Mouse (Mus musculus) CH12.LX (cell line): Measurements from ENCODE around the gene Psmb11. TPM values are rescaled to one million over a fixed set of nuclear protein-coding genes. Genes with fewer than 3 reads are reported as not detected.

ENCODE experiments used
- DNase-seq: peaks from one replicate; pipeline ENCODE4 v3.0.0-alpha.2; 2013; ENCODE audit errors: extremely low read depth
- H3K27ac ChIP-seq: 2 replicates; pipeline ENCODE4 v1.5.1; 2012; ENCODE audit warnings: low read depth, mild to moderate bottlenecking, control low read depth, moderate library complexity; ENCODE audit not compliant: insufficient read depth
- H3K27me3 ChIP-seq: replicated peaks from 2 replicates; pipeline ENCODE3; 2012; ENCODE audit warnings: inconsistent platforms
- H3K36me3 ChIP-seq, 2 experiments: replicated peaks in 1 of 2; 2 replicates each; pipeline versions ENCODE3 to v1.6.1; 2012; ENCODE audit warnings: inconsistent platforms in 1 of 2, low read length in 1 of 2, mild to moderate bottlenecking in 1 of 2, mixed read lengths in 1 of 2, moderate library complexity in 1 of 2; ENCODE audit not compliant: control insufficient read depth in 1 of 2, insufficient read depth in 1 of 2
- H3K4me1 ChIP-seq, 2 experiments: 2 replicates each; pipeline ENCODE4 v1.6.1; 2012; ENCODE audit warnings: inconsistent platforms in 1 of 2, moderate library complexity in 1 of 2; ENCODE audit not compliant: insufficient read depth in 2 of 2, control insufficient read depth in 1 of 2
- H3K4me2 ChIP-seq: 2 replicates; pipeline ENCODE4 v1.6.1; 2012; ENCODE audit warnings: low read depth, mild to moderate bottlenecking, control low read depth; ENCODE audit not compliant: poor library complexity, insufficient read depth, severe bottlenecking
- H3K4me3 ChIP-seq, 3 experiments: fragments of 150-350 bp in 1 of 3; sonication (generic) in 1 of 3; replicated peaks in 1 of 3; 2 replicates each; pipeline versions ENCODE3 to v1.5.1; 2011 to 2012; ENCODE audit warnings: low read depth in 2 of 3, low read length in 2 of 3, mild to moderate bottlenecking in 2 of 3, moderate library complexity in 2 of 3, control low read depth in 1 of 3, improper control_type of control experiment in 1 of 3, inconsistent platforms in 1 of 3, mixed read lengths in 1 of 3; ENCODE audit not compliant: poor library complexity in 1 of 3
- H3K79me2 ChIP-seq: replicated peaks from 2 replicates; pipeline ENCODE4 v1.6.1; 2012; ENCODE audit warnings: mild to moderate bottlenecking, moderate library complexity; ENCODE audit not compliant: control insufficient read depth, poor library complexity, insufficient read depth, severe bottlenecking; ENCODE audit errors: extremely low read depth
- H3K9ac ChIP-seq: 2 replicates; pipeline ENCODE4 v1.6.1; 2012; ENCODE audit warnings: low read depth, mild to moderate bottlenecking, control low read depth, moderate library complexity; ENCODE audit not compliant: insufficient read depth
- H3K9me3 ChIP-seq: replicated peaks from 2 replicates; pipeline ENCODE3; 2012; ENCODE audit warnings: low read length, inconsistent platforms, mixed read lengths
- BHLHE40 ChIP-seq: IDR thresholded peaks from 2 replicates; pipeline ENCODE4 v1.6.1; 2011; ENCODE audit warnings: mild to moderate bottlenecking, low read depth, low read length, improper control_type of control experiment
- CHD1 ChIP-seq: IDR thresholded peaks from 2 replicates; pipeline ENCODE4 v1.6.1; 2012; ENCODE audit warnings: low read depth, low read length, improper control_type of control experiment, inconsistent platforms
- E2F4 ChIP-seq: IDR thresholded peaks from 2 replicates; pipeline ENCODE4 v1.6.1; 2011; ENCODE audit warnings: low read depth, low read length, improper control_type of control experiment; ENCODE audit not compliant: insufficient replicate concordance
- MAFK ChIP-seq: IDR thresholded peaks from 2 replicates; pipeline ENCODE4 v1.6.1; 2011; ENCODE audit warnings: low read length, improper control_type of control experiment; ENCODE audit not compliant: insufficient replicate concordance
- MAX ChIP-seq: IDR thresholded peaks from 2 replicates; pipeline ENCODE4 v1.6.1; 2011; ENCODE audit warnings: low read length, improper control_type of control experiment
- MYC ChIP-seq: IDR thresholded peaks from 2 replicates; pipeline ENCODE4 v1.6.1; 2011; ENCODE audit warnings: low read depth, mild to moderate bottlenecking, improper control_type of control experiment, low read length
- NELFE ChIP-seq: IDR thresholded peaks from 2 replicates; pipeline ENCODE4 v1.6.1; 2011; ENCODE audit warnings: low read depth, low read length, improper control_type of control experiment
- NRF1 ChIP-seq: IDR thresholded peaks from 2 replicates; pipeline ENCODE4 v1.6.1; 2014; ENCODE audit warnings: low read depth, mild to moderate bottlenecking, inconsistent platforms, low read length, improper control_type of control experiment, moderate library complexity
- POLR2A ChIP-seq: IDR thresholded peaks from 2 replicates; pipeline ENCODE4 v1.6.1; 2011; ENCODE audit warnings: low read depth, mild to moderate bottlenecking, improper control_type of control experiment, low read length
- RAD21 ChIP-seq: IDR thresholded peaks from 2 replicates; pipeline ENCODE4 v1.6.1; 2011; ENCODE audit warnings: low read depth, mild to moderate bottlenecking, low read length, improper control_type of control experiment, moderate library complexity
- SIN3A ChIP-seq: IDR thresholded peaks from 2 replicates; pipeline ENCODE4 v1.6.1; 2012; ENCODE audit warnings: low read length, improper control_type of control experiment, inconsistent platforms
- TBP ChIP-seq: conservative IDR thresholded peaks from 2 replicates; pipeline ENCODE4 v1.6.1; 2011; ENCODE audit warnings: low read depth, low read length, improper control_type of control experiment
- TCF12 ChIP-seq: IDR thresholded peaks from 2 replicates; pipeline ENCODE4 v1.6.1; 2014; ENCODE audit warnings: low read depth, mild to moderate bottlenecking, inconsistent platforms, low read length, improper control_type of control experiment
- USF2 ChIP-seq: conservative IDR thresholded peaks from 2 replicates; pipeline ENCODE4 v1.6.1; 2011; ENCODE audit warnings: low read depth, low read length, improper control_type of control experiment
- ZKSCAN1 ChIP-seq: IDR thresholded peaks from 2 replicates; pipeline ENCODE4 v1.6.1; 2012; ENCODE audit warnings: low read depth, inconsistent platforms, low read length, improper control_type of control experiment, borderline replicate concordance
- dilution Hi-C: fragments of 300-500 bp; cut with MboI; formaldehyde crosslinking; loops from 2 replicates; pipeline ENCODE4 v1.14.3; 2020; ENCODE audit warnings: low sequenced_read_pairs; ENCODE audit not compliant: extremely low pct_unique_long_range_greater_than_20kb, extremely low pct_ligation_motif_present
- in situ Hi-C: fragments of 300-500 bp; cut with MboI; formaldehyde crosslinking; loops from 3 replicates; pipeline ENCODE4 v1.14.3; 2019; ENCODE audit warnings: low sequenced_read_pairs, low pct_ligation_motif_present, low pct_unique_long_range_greater_than_20kb, mixed read lengths
- polyA plus RNA-seq: library from polyadenylated mRNA; unstranded; fragments of >175 nt; gene quantifications from 2 replicates; pipeline ENCODE4 v1.2.1, GENCODE M21; 2012; ENCODE audit warnings: low read depth; ENCODE audit not compliant: insufficient read length
- total RNA-seq, 2 experiments: library from RNA; depleted of rRNA; stranded (reverse); fragments of 300-350 nt in 1 of 2; fragments of >200 nt in 1 of 2; gene quantifications; 2 replicates each; pipeline ENCODE4 v1.2.3; 2012 to 2014

Psmb11 gene
- total and polyA plus RNA-seq, 3 experiments: not detected

DNA sequence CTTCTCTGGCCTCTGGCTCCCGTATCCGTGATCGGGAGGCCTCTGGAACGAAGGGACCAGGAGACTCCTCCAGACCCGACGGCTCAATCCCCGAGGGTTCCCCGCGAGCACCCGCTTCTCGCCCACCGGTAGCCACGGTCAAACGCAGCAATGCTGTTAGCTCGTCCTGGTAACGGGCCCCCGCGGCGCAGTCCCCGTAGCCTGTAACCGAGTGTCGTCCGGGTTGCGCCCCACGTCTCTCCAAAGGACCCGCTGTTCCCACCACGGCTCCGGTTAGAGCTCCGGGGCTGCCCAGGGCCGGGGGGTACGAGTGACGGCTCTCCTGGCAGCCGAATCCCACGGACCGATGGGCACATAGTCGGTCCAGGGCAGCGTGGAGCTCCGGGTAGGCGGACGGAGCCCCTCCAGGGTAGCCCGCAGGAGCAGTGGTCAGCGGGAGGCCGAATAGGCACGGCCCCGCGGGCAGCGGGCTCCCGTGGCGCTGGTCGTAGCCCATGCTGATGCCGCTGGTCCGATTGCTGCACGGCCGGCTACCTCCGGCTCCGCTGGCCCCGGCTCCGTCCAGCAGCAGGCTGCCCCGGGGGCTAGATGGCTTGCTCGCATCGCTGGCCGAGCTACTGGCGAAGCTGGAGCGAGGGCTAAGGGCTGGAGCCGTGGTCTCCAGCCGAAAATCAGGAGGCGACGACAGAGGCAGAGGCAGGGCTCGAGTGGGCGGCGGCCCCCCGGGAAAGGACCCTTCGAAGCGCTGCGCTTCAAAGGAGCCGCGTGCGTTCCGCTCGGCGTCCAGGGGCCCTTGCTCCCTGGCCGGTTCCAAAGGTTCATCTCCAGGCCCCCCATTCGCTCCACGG lies 44.8 kb upstream of the Psmb11 start:
- in situ Hi-C loops (loop anchor here (10.0 kb wide), 1 partner anchor 58 kb away; no protein-coding TSS in a partner anchor), dilution Hi-C loops (no loop called here)

DNA sequence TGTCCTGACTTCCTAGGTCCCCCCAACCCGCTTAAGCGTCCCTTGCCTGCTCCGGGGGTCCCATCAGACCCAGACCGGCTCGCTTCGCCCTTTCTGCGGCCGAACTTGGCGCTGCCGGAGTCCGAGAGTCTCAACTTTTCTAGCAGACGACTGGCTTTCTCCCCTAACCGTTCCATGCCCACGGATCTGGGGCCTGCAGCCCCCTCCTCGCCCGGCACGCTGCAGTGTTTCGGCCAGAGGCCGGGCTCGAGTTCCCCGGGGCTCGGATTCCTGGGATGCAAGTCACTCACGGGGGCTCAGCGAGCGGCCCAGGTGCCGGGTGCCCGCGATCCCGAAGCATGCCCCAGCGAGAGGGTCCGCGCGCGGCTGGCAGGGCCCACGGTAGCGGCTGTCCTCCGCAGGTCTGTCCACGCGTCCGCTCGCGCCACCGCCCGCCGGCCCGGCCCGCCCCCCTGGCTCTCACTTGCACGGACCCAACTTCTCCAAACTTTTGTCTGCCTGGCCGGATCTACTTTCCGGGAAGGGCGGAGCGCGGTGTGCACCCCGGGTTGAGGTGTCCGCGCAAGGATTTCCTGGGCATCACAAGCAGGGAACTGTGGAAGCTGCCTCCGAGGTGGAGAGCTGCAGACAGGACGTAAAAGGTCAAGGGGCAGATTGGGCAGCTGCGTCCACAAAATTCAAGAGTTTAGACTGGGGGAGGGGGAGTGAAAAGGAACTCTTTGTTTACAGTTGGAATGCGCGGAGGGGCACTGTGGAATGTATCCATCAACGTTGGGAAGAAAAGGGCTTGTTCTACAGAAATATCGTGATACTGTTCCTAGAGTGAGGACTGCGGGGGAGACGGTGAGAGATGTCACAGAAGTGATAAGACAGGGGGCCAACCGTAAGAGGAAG lies 43.9 kb upstream of the Psmb11 start, which contains the start of gene Ajuba:
Gene Ajuba (minus strand): TSS at position 470 of the 894 bp plus-strand sequence.
- DNase-seq: no peak

More for the DNA sequence above, 44.8 kb upstream of the Psmb11 start:
- H3K79me2 ChIP-seq: no peaks in the 10 kb centered on the region
- peaks cover 26% of the 10 kb centered on the region for H3K9me3 ChIP-seq
- peaks cover 3% of the 10 kb centered on the region for H3K27me3 ChIP-seq
- no peak overlapping the region for H3K4me3 ChIP-seq
- no peak overlapping the region for H3K27ac ChIP-seq
- no peak for DNase-seq
- H3K4me1 ChIP-seq: peaks cover 0 to 17% of the 10 kb centered on the region in 2 experiments; a peak in 1 of 4 replicates
- no peaks in the 10 kb centered on the region for H3K36me3 ChIP-seq
- H3K4me2 ChIP-seq: no peak overlapping the region
- no peak overlapping the region for H3K9ac ChIP-seq
- TF ChIP-seq CHD1 (no peak), NELFE (no peak), E2F4 (no peak), MAFK (no peak), POLR2A (no peak)

More for the DNA sequence above, 43.9 kb upstream of the Psmb11 start, which contains the start of gene Ajuba:
- peaks cover 26% of the 10 kb centered on the region for H3K9me3 ChIP-seq
- peaks cover 0 to 17% of the 10 kb centered on the region in 2 experiments; a peak in 1 of 4 replicates for H3K4me1 ChIP-seq
- TF ChIP-seq TBP (no peak), SIN3A (no peak), USF2 (no peak), RAD21 (no peak), TCF12 (no peak), ZKSCAN1 (no peak), MAX (no peak), NELFE (no peak), MYC (no peak), BHLHE40 (no peak), NRF1 (no peak)
- no peak within 1 kb of the TSS for H3K9ac ChIP-seq
- H3K27me3 ChIP-seq: peaks cover 3% of the 10 kb centered on the region
- dilution Hi-C loops (no loop called here), in situ Hi-C loops (loop anchor here (10.0 kb wide), 1 partner anchor 57 kb away; no protein-coding TSS in a partner anchor)
- H3K36me3 ChIP-seq: no peaks in the 10 kb centered on the region
- H3K4me2 ChIP-seq: no peak within 1 kb of the TSS
- H3K79me2 ChIP-seq: no peaks in the 10 kb centered on the region
- H3K27ac ChIP-seq: no peak within 1 kb of the TSS
- H3K4me3 ChIP-seq: no peak within 1 kb of the TSS
